Mouse (Mus musculus): ENCODE data around the gene Irak2. TPM values are rescaled to one million over a fixed set of nuclear protein-coding genes. Genes with fewer than 3 reads are reported as not detected.

Irak2 gene
- polyA plus RNA-seq, 1 experiment from 2014 or later: 1.5 TPM

GRCm38 (mm10) chr6:113672989-113673388 lies 34.7 kb downstream of the Irak2 start:
- H3K36me3 ChIP-seq (ENCODE audit: control insufficient read depth, insufficient read depth, low read length): no peaks in the 10 kb centered on the region
- ATAC-seq (ENCODE audit: low read depth): no peak
- 76% methylated on average over 6 of the region's 6 CpGs for WGBS
- no peak overlapping the region for H3K27ac ChIP-seq (ENCODE audit: low read depth, low read length)
- no peaks in the 10 kb centered on the region for H3K4me1 ChIP-seq (ENCODE audit: control insufficient read depth, insufficient read depth, low read length)
- H3K4me3 ChIP-seq (ENCODE audit: low read depth, low read length): no peak overlapping the region
- no peak overlapping the region for H3K9ac ChIP-seq (replicated peaks; ENCODE audit: low read depth, low read length)
- H3K9me3 ChIP-seq (ENCODE audit: control insufficient read depth, low read length): no peaks in the 10 kb centered on the region
- no peaks in the 10 kb centered on the region for H3K27me3 ChIP-seq (ENCODE audit: control insufficient read depth, insufficient read depth, low read length)
- H3K4me2 ChIP-seq (ENCODE audit: low read depth, low read length): no peak overlapping the region

DNA sequence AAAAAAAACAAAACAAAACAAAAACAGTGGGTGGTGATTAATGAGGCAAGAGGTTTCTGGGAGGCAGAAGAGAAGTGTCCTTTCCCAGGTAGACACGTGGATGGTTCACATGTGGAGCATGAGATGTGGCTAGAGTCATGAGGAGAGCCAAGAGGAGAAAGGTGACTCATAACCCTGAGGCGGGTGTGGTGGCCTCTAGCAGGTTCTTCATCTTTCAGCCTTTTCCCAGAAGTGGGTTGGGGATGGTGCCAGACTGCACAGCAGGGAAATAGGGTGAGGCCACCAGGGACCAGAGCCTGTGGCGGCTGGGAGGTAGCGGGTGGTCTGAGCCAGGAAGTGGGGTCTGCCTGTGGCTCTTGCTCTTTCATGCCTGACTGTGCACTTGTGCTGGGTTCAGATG lies 37.0 kb downstream of the Irak2 start:
- ATAC-seq (ENCODE audit: low read depth): no peak
- 89% methylated on average over 4 of the region's 4 CpGs for WGBS
- Histone ChIP-seq H3K4me3 (ENCODE audit: low read depth, low read length) (no peak overlapping the region), H3K27ac (ENCODE audit: low read depth, low read length) (no peak overlapping the region), H3K36me3 (ENCODE audit: control insufficient read depth, insufficient read depth, low read length) (no peaks in the 10 kb centered on the region), H3K4me1 (ENCODE audit: control insufficient read depth, insufficient read depth, low read length) (no peaks in the 10 kb centered on the region), H3K9me3 (ENCODE audit: control insufficient read depth, low read length) (no peaks in the 10 kb centered on the region), H3K9ac (replicated peaks; ENCODE audit: low read depth, low read length) (no peak overlapping the region), H3K27me3 (ENCODE audit: control insufficient read depth, insufficient read depth, low read length) (no peaks in the 10 kb centered on the region), H3K4me2 (ENCODE audit: low read depth, low read length) (no peak overlapping the region)

- no peak overlapping the region for H3K4me3 ChIP-seq (ENCODE audit: low read depth, low read length)
- no peaks in the 10 kb centered on the region for H3K27me3 ChIP-seq (ENCODE audit: control insufficient read depth, insufficient read depth, low read length)
- 92% methylated on average over 9 of the region's 9 CpGs for WGBS
- no peaks in the 10 kb centered on the region for H3K9me3 ChIP-seq (ENCODE audit: control insufficient read depth, low read length)
- no peaks in the 10 kb centered on the region for H3K4me1 ChIP-seq (ENCODE audit: control insufficient read depth, insufficient read depth, low read length)
- H3K36me3 ChIP-seq (ENCODE audit: control insufficient read depth, insufficient read depth, low read length): no peaks in the 10 kb centered on the region
- H3K9ac ChIP-seq (replicated peaks; ENCODE audit: low read depth, low read length): no peak overlapping the region
- H3K27ac ChIP-seq (ENCODE audit: low read depth, low read length): no peak overlapping the region
- H3K4me2 ChIP-seq (ENCODE audit: low read depth, low read length): no peak overlapping the region
- ATAC-seq (ENCODE audit: low read depth): no peak
Observed at GRCm38 (mm10) chr6:113675991-113676390, 37.7 kb downstream of the Irak2 start.

GRCm38 (mm10) chr6:113677070-113677734 lies 38.9 kb downstream of the Irak2 start:
- Histone ChIP-seq H3K4me3 (ENCODE audit: low read depth, low read length) (no peak overlapping the region), H3K9me3 (ENCODE audit: control insufficient read depth, low read length) (no peaks in the 10 kb centered on the region), H3K27me3 (ENCODE audit: control insufficient read depth, insufficient read depth, low read length) (no peaks in the 10 kb centered on the region), H3K27ac (ENCODE audit: low read depth, low read length) (no peak overlapping the region), H3K36me3 (ENCODE audit: control insufficient read depth, insufficient read depth, low read length) (no peaks in the 10 kb centered on the region), H3K4me2 (ENCODE audit: low read depth, low read length) (no peak overlapping the region), H3K4me1 (ENCODE audit: control insufficient read depth, insufficient read depth, low read length) (no peaks in the 10 kb centered on the region), H3K9ac (replicated peaks; ENCODE audit: low read depth, low read length) (no peak overlapping the region)
- WGBS: 75% methylated on average over 14 of the region's 14 CpGs
- ATAC-seq (ENCODE audit: low read depth): no peak

GRCm38 (mm10) chr6:113678246-113679012 lies 40.2 kb downstream of the Irak2 start:
- H3K36me3 ChIP-seq (ENCODE audit: control insufficient read depth, insufficient read depth, low read length): no peaks in the 10 kb centered on the region
- H3K9ac ChIP-seq (replicated peaks; ENCODE audit: low read depth, low read length): no peak overlapping the region
- no peak overlapping the region for H3K4me3 ChIP-seq (ENCODE audit: low read depth, low read length)
- no peak for ATAC-seq (ENCODE audit: low read depth)
- no peaks in the 10 kb centered on the region for H3K27me3 ChIP-seq (ENCODE audit: control insufficient read depth, insufficient read depth, low read length)
- H3K4me2 ChIP-seq (ENCODE audit: low read depth, low read length): no peak overlapping the region
- no peaks in the 10 kb centered on the region for H3K4me1 ChIP-seq (ENCODE audit: control insufficient read depth, insufficient read depth, low read length)
- 69% methylated on average over 14 of the region's 14 CpGs for WGBS
- H3K27ac ChIP-seq (ENCODE audit: low read depth, low read length): no peak overlapping the region
- H3K9me3 ChIP-seq (ENCODE audit: control insufficient read depth, low read length): no peaks in the 10 kb centered on the region

- H3K9me3 ChIP-seq (ENCODE audit: control insufficient read depth, low read length): no peaks in the 10 kb centered on the region
- 88% methylated on average over 9 of the region's 9 CpGs for WGBS
- H3K9ac ChIP-seq (replicated peaks; ENCODE audit: low read depth, low read length): no peak overlapping the region
- H3K36me3 ChIP-seq (ENCODE audit: control insufficient read depth, insufficient read depth, low read length): no peaks in the 10 kb centered on the region
- H3K27me3 ChIP-seq (ENCODE audit: control insufficient read depth, insufficient read depth, low read length): no peaks in the 10 kb centered on the region
- H3K4me1 ChIP-seq (ENCODE audit: control insufficient read depth, insufficient read depth, low read length): no peaks in the 10 kb centered on the region
- no peak overlapping the region for H3K27ac ChIP-seq (ENCODE audit: low read depth, low read length)
- H3K4me3 ChIP-seq (ENCODE audit: low read depth, low read length): no peak overlapping the region
- H3K4me2 ChIP-seq (ENCODE audit: low read depth, low read length): no peak overlapping the region
- no peak for ATAC-seq (ENCODE audit: low read depth)
Observed at GRCm38 (mm10) chr6:113679993-113680566, 41.8 kb downstream of the Irak2 start.

GRCm38 (mm10) chr6:113681271-113681670 lies 43.0 kb downstream of the Irak2 start:
- WGBS: 18% methylated on average over 4 of the region's 4 CpGs
- Histone ChIP-seq H3K36me3 (ENCODE audit: control insufficient read depth, insufficient read depth, low read length) (no peaks in the 10 kb centered on the region), H3K4me3 (ENCODE audit: low read depth, low read length) (no peak overlapping the region), H3K9ac (replicated peaks; ENCODE audit: low read depth, low read length) (no peak overlapping the region), H3K27me3 (ENCODE audit: control insufficient read depth, insufficient read depth, low read length) (no peaks in the 10 kb centered on the region), H3K9me3 (ENCODE audit: control insufficient read depth, low read length) (no peaks in the 10 kb centered on the region), H3K4me2 (ENCODE audit: low read depth, low read length) (no peak overlapping the region), H3K27ac (ENCODE audit: low read depth, low read length) (no peak overlapping the region), H3K4me1 (ENCODE audit: control insufficient read depth, insufficient read depth, low read length) (no peaks in the 10 kb centered on the region)
- ATAC-seq (ENCODE audit: low read depth): no peak

GRCm38 (mm10) chr6:113683081-113683825 lies 45.0 kb downstream of the Irak2 start:
- H3K4me3 ChIP-seq (ENCODE audit: low read depth, low read length): no peak overlapping the region
- no peak overlapping the region for H3K9ac ChIP-seq (replicated peaks; ENCODE audit: low read depth, low read length)
- no peaks in the 10 kb centered on the region for H3K4me1 ChIP-seq (ENCODE audit: control insufficient read depth, insufficient read depth, low read length)
- H3K9me3 ChIP-seq (ENCODE audit: control insufficient read depth, low read length): no peaks in the 10 kb centered on the region
- no peak overlapping the region for H3K27ac ChIP-seq (ENCODE audit: low read depth, low read length)
- no peak overlapping the region for H3K4me2 ChIP-seq (ENCODE audit: low read depth, low read length)
- ATAC-seq (ENCODE audit: low read depth): no peak
- H3K27me3 ChIP-seq (ENCODE audit: control insufficient read depth, insufficient read depth, low read length): no peaks in the 10 kb centered on the region
- 82% methylated on average over 10 of the region's 10 CpGs for WGBS
- no peaks in the 10 kb centered on the region for H3K36me3 ChIP-seq (ENCODE audit: control insufficient read depth, insufficient read depth, low read length)
